Mouse (Mus musculus) embryo, embryonic 10.5 days (tissue): ENCODE results near the gene Gm1993.
"Not testable (repeated sequence)": the region's sequence is repeated elsewhere in the genome, so short reads cannot be mapped to it uniquely, and the experiment has no call there.

Source experiments
- DNase-seq: peaks from one replicate; pipeline ENCODE4 v3.0.0-alpha.2; 2015; ENCODE audit warnings: low spot score

The Gm1993 gene

DNA sequence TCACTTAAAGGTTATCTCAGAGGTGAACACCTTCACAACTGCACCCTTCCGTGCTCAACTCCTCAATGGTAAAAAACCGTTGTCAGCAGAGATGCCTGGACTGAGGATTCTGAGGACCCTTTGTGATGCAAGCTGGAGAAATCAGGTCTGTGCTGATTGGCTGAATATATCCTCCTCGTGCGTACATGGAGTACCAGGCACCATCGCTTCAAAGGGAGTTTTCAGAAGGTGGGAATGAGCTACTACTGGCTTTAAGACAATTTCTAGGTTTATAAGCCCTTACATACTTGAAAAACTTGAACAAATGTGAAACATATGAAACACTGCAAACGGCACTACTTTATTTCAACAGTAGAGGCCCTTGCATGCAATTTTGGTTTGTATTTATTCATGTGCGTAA lies at the start of gene Gm1993:
Gm1993 (minus strand) TSS at position 101 of the 400 bp plus-strand sequence.
- DNase-seq = not testable (repeated sequence)
